Mouse (Mus musculus) lung, postnatal 4 days (tissue): ENCODE data around the gene Plgrkt.

Experiments
- DNase-seq, 2 experiments: peaks; one replicate each; pipeline ENCODE4 v3.0.0; 2021

Plgrkt gene

GRCm38 (mm10) chr19:29379839-29380603 lies 12.8 kb upstream of the Plgrkt start:
- DNase-seq, result no peak

GRCm38 (mm10) chr19:29376382-29376781 lies 9.2 kb upstream of the Plgrkt start:
- DNase-seq, result no peak

- no peak for DNase-seq
Measured at GRCm38 (mm10) chr19:29374947-29375346, 7.8 kb upstream of the Plgrkt start.

- no peak for DNase-seq
Measured at GRCm38 (mm10) chr19:29373438-29373837, 6.2 kb upstream of the Plgrkt start.

- no peak for DNase-seq
Measured at GRCm38 (mm10) chr19:29372621-29373020, 5.4 kb upstream of the Plgrkt start.

- DNase-seq, result peak in 1 of 2 experiments; percentile 32
Measured at GRCm38 (mm10) chr19:29372138-29372537, 4.9 kb upstream of the Plgrkt start.

GRCm38 (mm10) chr19:29371284-29372081 lies 4.3 kb upstream of the Plgrkt start:
- no peak for DNase-seq

- DNase-seq, result no peak
Measured at GRCm38 (mm10) chr19:29370545-29371283, 3.5 kb upstream of the Plgrkt start.

GRCm38 (mm10) chr19:29370112-29370511 lies 2.9 kb upstream of the Plgrkt start:
- DNase-seq, result no peak

- DNase-seq, result no peak
Measured at GRCm38 (mm10) chr19:29368671-29369309, 1.6 kb upstream of the Plgrkt start.

GRCm38 (mm10) chr19:29368041-29368440 lies 851 bp upstream of the Plgrkt start:
- no peak for DNase-seq

GRCm38 (mm10) chr19:29366226-29366968 lies 793 bp downstream of the Plgrkt start:
- peak in 1 of 2 experiments; percentile 23 for DNase-seq

- no peak for DNase-seq
Measured at GRCm38 (mm10) chr19:29365105-29365504, 2.1 kb downstream of the Plgrkt start.

GRCm38 (mm10) chr19:29364076-29364475 lies 3.1 kb downstream of the Plgrkt start:
- DNase-seq, result no peak

- no peak for DNase-seq
Measured at GRCm38 (mm10) chr19:29363557-29363956, 3.6 kb downstream of the Plgrkt start.

- DNase-seq, result no peak
Measured at GRCm38 (mm10) chr19:29362173-29362930, 4.8 kb downstream of the Plgrkt start.

GRCm38 (mm10) chr19:29361468-29362130 lies 5.6 kb downstream of the Plgrkt start:
- DNase-seq, result peak; percentile 91 to 93

- no peak for DNase-seq
Measured at GRCm38 (mm10) chr19:29360251-29360650, 6.9 kb downstream of the Plgrkt start.

GRCm38 (mm10) chr19:29356281-29356680 lies 10.9 kb downstream of the Plgrkt start:
- DNase-seq, result no peak
